Mouse (Mus musculus) midbrain, embryonic 14.5 days (tissue): ENCODE results near the gene Msantd1. TPM values are rescaled to one million over a fixed set of nuclear protein-coding genes. Genes with fewer than 3 reads are reported as not detected.

Source experiments
- ATAC-seq: fragments of 200-750 bp; cut with Nextera tagmentation; 2 replicates; pipeline ENCODE4 v1.8.0; 2017; ENCODE audit warnings: moderate number of reproducible peaks, moderate library complexity; ENCODE audit not compliant: low FRiP score, low TSS enrichment
- DNase-seq: peaks from one replicate; pipeline ENCODE4 v3.0.0-alpha.2; 2015
- H3K27ac ChIP-seq: fragments of 300-500 bp; sonication (generic); replicated peaks from 2 replicates; pipeline ENCODE4 v1.5.1; 2014; ENCODE audit warnings: mild to moderate bottlenecking, low read depth, low read length, moderate library complexity
- H3K27me3 ChIP-seq: fragments of 300-500 bp; sonication (generic); 2 replicates; pipeline ENCODE4 v1.6.1; 2014; ENCODE audit warnings: low read length, control low read depth, mixed read lengths; ENCODE audit not compliant: control insufficient read depth, insufficient read depth
- H3K36me3 ChIP-seq: fragments of 300-500 bp; sonication (generic); 2 replicates; pipeline ENCODE4 v1.6.1; 2014; ENCODE audit warnings: low read length, control low read depth; ENCODE audit not compliant: control insufficient read depth, insufficient read depth
- H3K4me1 ChIP-seq: fragments of 300-500 bp; sonication (generic); 2 replicates; pipeline ENCODE4 v1.6.1; 2014; ENCODE audit warnings: mild to moderate bottlenecking, antibody characterized with exemption, low read length, control low read depth; ENCODE audit not compliant: control insufficient read depth, insufficient read depth
- H3K4me2 ChIP-seq: fragments of 300-500 bp; sonication (generic); 2 replicates; pipeline ENCODE4 v1.6.1; 2014; ENCODE audit warnings: mild to moderate bottlenecking, low read length, moderate library complexity
- H3K4me3 ChIP-seq: fragments of 300-500 bp; sonication (generic); replicated peaks from 2 replicates; pipeline ENCODE4 v1.5.1; 2014; ENCODE audit warnings: low read depth, low read length
- H3K9ac ChIP-seq: fragments of 300-500 bp; sonication (generic); replicated peaks from 2 replicates; pipeline ENCODE4 v1.6.1; 2014; ENCODE audit warnings: mild to moderate bottlenecking, low read length, moderate library complexity
- H3K9me3 ChIP-seq: fragments of 300-500 bp; sonication (generic); 2 replicates; pipeline ENCODE4 v1.6.1; 2016; ENCODE audit warnings: low read length, control low read depth, mixed read lengths; ENCODE audit not compliant: control insufficient read depth
- WGBS: fragments of 180-500 bp; shearing (Covaris S2); extraction: QIAGEN DNeasy Blood & Tissue Kit; methylation state at CpG from one replicate; pipeline ENCODE4 v1.1.7; 2014; 5-methylcytosine and 5-hydroxymethylcytosine counted together
- polyA plus RNA-seq: library from polyadenylated mRNA; unstranded; fragments of >200 nt; fragmentation: Nextera tagmentation; extraction: Ambion mirVana; gene quantifications from 2 replicates; pipeline ENCODE4 v1.2.1, GENCODE M21; 2014

Gene Msantd1
- polyA plus RNA-seq, 1 experiment from 2014 or later: 3.1 TPM

DNA sequence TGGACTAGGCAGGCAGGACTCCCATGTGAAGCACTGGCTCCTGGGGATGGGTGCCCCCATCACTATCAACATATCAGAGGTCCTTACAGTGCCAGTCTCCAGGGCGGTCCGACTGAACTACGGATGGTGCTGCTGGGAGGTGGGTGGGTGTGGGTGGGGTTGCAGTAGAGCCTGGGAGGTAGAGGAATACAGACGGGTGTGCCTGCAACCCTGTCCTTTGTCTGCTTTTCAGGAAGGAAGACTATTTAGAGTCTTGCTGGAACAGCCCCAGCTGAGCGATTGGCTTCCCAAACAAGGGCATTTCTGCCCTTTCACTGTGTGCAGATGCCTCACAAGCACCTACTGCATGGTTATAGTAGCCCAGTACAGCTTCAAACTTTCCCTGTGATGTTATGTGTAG is 60.6 kb downstream of the Msantd1 start:
- H3K27me3 ChIP-seq: no peaks in the 10 kb centered on the region
- H3K9me3 ChIP-seq: no peaks in the 10 kb centered on the region
- peaks cover 60% of the 10 kb centered on the region for H3K36me3 ChIP-seq
- H3K4me1 ChIP-seq: 0 out of 2 replicates have a peak, but pooled peaks cover 3% of the 10 kb centered on the region
- no peak overlapping the region for H3K4me2 ChIP-seq
- H3K4me3 ChIP-seq: no peak overlapping the region
- WGBS: 90% methylated on average over 5 of the region's 5 CpGs
- DNase-seq (no peak), ATAC-seq (no peak)
- no peak overlapping the region for H3K9ac ChIP-seq
- H3K27ac ChIP-seq: no peak overlapping the region

GRCm38 (mm10) chr5:34972471-34972870 is 64.7 kb downstream of the Msantd1 start:
- no peak overlapping the region for H3K4me3 ChIP-seq
- 88% methylated on average over 3 of the region's 3 CpGs for WGBS
- DNase-seq: no peak
- peaks cover 59% of the 10 kb centered on the region for H3K36me3 ChIP-seq
- no peaks in the 10 kb centered on the region for H3K27me3 ChIP-seq
- 0 out of 2 replicates have a peak, but pooled peaks cover 3% of the 10 kb centered on the region for H3K4me1 ChIP-seq
- no peak overlapping the region for H3K9ac ChIP-seq
- no peak overlapping the region for H3K4me2 ChIP-seq
- H3K27ac ChIP-seq: no peak overlapping the region
- H3K9me3 ChIP-seq: no peaks in the 10 kb centered on the region
- no peak for ATAC-seq

Other genes with a start within 250 kb of the Msantd1 start
- gene Nop14, start 247.9 kb upstream of the Msantd1 start, polyA plus RNA-seq: 18.9 and 20.7 TPM in 2 replicates
- 1.5 and 1.6 TPM in 2 replicates for gene Grk4, start 247.6 kb upstream of the Msantd1 start, polyA plus RNA-seq
- gene Htt, start 146.3 kb upstream of the Msantd1 start, polyA plus RNA-seq: 19.7 and 20.7 TPM in 2 replicates
- gene Rgs12, start 41.4 kb downstream of the Msantd1 start, polyA plus RNA-seq: 42.7 and 44.3 TPM in 2 replicates
- gene Hgfac, start 133.5 kb downstream of the Msantd1 start, polyA plus RNA-seq: 0.61 and 1.1 TPM in 2 replicates
- 3.6 and 6.2 TPM in 2 replicates for gene Dok7, start 148.8 kb downstream of the Msantd1 start, polyA plus RNA-seq
- gene Lrpap1, start 197.8 kb downstream of the Msantd1 start, polyA plus RNA-seq: 132 and 136 TPM in 2 replicates